Mouse (Mus musculus) myocyte (in vitro differentiated cells): ENCODE measurements at regions not wholly inside any gene's neighbourhood (a gene's known extent, or its start where the extent isn't known, plus 50 kb on each side); places are given as distances from the start of the nearest gene placed in this dataset.

Source experiments
- E2F4 ChIP-seq: IDR thresholded peaks from one replicate; pipeline ENCODE4 v1.6.1; 2011; ENCODE audit warnings: mild to moderate bottlenecking, control low read depth, moderate library complexity; ENCODE audit not compliant: insufficient read depth
- MAX ChIP-seq: IDR thresholded peaks from one replicate; pipeline ENCODE4 v1.6.1; 2011; ENCODE audit warnings: low read depth, mild to moderate bottlenecking, control low read depth
- MYOD1 ChIP-seq, 3 experiments: IDR thresholded peaks; one replicate each; pipeline ENCODE4 v1.6.1; 2011; ENCODE audit warnings: control low read depth in 2 of 3, low read depth in 2 of 3, mild to moderate bottlenecking in 2 of 3, moderate library complexity in 1 of 3; ENCODE audit not compliant: insufficient read length in 2 of 3, control insufficient read depth in 1 of 3
- POLR2A ChIP-seq: IDR thresholded peaks from one replicate; pipeline ENCODE4 v1.6.1; 2011; ENCODE audit warnings: low read depth, mild to moderate bottlenecking, control low read depth, moderate library complexity; ENCODE audit not compliant: insufficient read length
- REST ChIP-seq: IDR thresholded peaks from one replicate; pipeline ENCODE4 v1.6.1; 2011; ENCODE audit warnings: mild to moderate bottlenecking, control low read depth, moderate library complexity; ENCODE audit not compliant: insufficient read depth, insufficient read length
- SRF ChIP-seq: IDR thresholded peaks from one replicate; pipeline ENCODE4 v1.6.1; 2011; ENCODE audit warnings: low read depth; ENCODE audit not compliant: control insufficient read depth, insufficient read length
- TCF12 ChIP-seq: IDR thresholded peaks from one replicate; pipeline ENCODE4 v1.6.1; 2011; ENCODE audit warnings: mild to moderate bottlenecking, control low read depth; ENCODE audit not compliant: poor library complexity, insufficient read depth, severe bottlenecking

DNA sequence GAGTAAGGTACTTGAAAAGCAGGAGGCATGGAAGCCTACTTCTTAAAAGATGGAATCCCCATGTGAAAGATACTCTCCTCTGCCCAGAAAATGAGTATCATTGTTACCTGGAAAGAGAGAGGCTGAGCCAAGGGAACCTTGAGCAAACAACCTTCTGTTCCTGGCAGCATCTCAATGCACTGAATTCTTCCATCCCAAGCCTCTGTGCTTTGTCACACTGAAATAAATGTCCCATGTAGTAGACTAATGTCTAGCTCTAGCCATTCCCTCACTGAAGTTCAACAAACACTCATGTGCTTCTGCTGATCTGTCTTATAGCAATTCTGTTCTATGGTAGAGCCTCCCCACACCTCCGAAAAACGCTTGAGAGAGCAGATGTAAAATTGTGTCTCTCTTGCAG lies 182.6 kb downstream of the Gm19410 start:
- TF ChIP-seq E2F4, result no peak
- no peak for TF ChIP-seq POLR2A
- TF ChIP-seq TCF12, result no peak
- no peak for TF ChIP-seq MYOD1 (IDR thresholded peaks at IDR 0.05; ENCODE audit: control insufficient read depth in 1 of 3, insufficient read length in 2 of 3, low read depth in 2 of 3)
- no peak for TF ChIP-seq MAX
- TF ChIP-seq REST, result no peak
- TF ChIP-seq SRF, result no peak
